Mouse (Mus musculus) thymus, adult 2 months (tissue): Measurements from ENCODE around the gene Sstr2. TPM values are rescaled to one million over a fixed set of nuclear protein-coding genes. Genes with fewer than 3 reads are reported as not detected.
"Not testable (repeated sequence)": the region's sequence is repeated elsewhere in the genome, so short reads cannot be mapped to it uniquely, and the experiment has no call there.

Source experiments
- DNase-seq: peaks from one replicate; pipeline ENCODE4 v3.0.0; 2021
- H3K27ac ChIP-seq: fragments of 200-500 bp; 2 replicates; pipeline ENCODE4 v1.5.1; 2012; ENCODE audit warnings: low read length, control low read depth; ENCODE audit not compliant: control insufficient read depth, insufficient read depth
- H3K27me3 ChIP-seq: fragments of 200-500 bp; 2 replicates; pipeline ENCODE4 v1.6.1; 2012; ENCODE audit warnings: mild to moderate bottlenecking, low read length, moderate library complexity, mixed read lengths; ENCODE audit not compliant: control insufficient read depth, insufficient read depth
- H3K36me3 ChIP-seq: fragments of 200-500 bp; 2 replicates; pipeline ENCODE4 v1.6.1; 2012; ENCODE audit warnings: mild to moderate bottlenecking, low read length, moderate library complexity; ENCODE audit not compliant: control insufficient read depth, insufficient read depth
- H3K4me1 ChIP-seq: fragments of 200-500 bp; replicated peaks from 2 replicates; pipeline ENCODE4 v1.6.1; 2012; ENCODE audit warnings: low read length; ENCODE audit not compliant: control insufficient read depth, insufficient read depth
- H3K4me3 ChIP-seq: fragments of 200-500 bp; 2 replicates; pipeline ENCODE4 v1.5.1; 2012; ENCODE audit warnings: mild to moderate bottlenecking, low read length, control low read depth, moderate library complexity; ENCODE audit not compliant: control insufficient read depth, insufficient read depth
- CTCF ChIP-seq: fragments of 200-500 bp; IDR thresholded peaks from 2 replicates; pipeline ENCODE4 v1.5.1; 2012; ENCODE audit warnings: mild to moderate bottlenecking, control low read depth, low read length, moderate library complexity, borderline replicate concordance; ENCODE audit not compliant: control insufficient read depth, poor library complexity, insufficient read depth; ENCODE audit errors: extremely low read depth
- POLR2A ChIP-seq: fragments of 200-500 bp; IDR thresholded peaks from 2 replicates; pipeline ENCODE4 v1.6.1; 2012; ENCODE audit warnings: mild to moderate bottlenecking, low read length, control low read depth, moderate library complexity; ENCODE audit not compliant: control insufficient read depth, poor library complexity, insufficient read depth; ENCODE audit errors: extremely low read depth
- WGBS: fragments of 180-500 bp; shearing (Covaris S2); methylation state at CpG from one replicate; pipeline ENCODE4 v1.1.7; 2018; 5-methylcytosine and 5-hydroxymethylcytosine counted together
- polyA plus RNA-seq: library from polyadenylated mRNA; depleted of rRNA; stranded (reverse); fragments of >200 nt; gene quantifications from 2 replicates; pipeline ENCODE4 v1.2.3, GENCODE M21; 2012

Sstr2 gene
- polyA plus RNA-seq, 1 experiment = 4.9 TPM

DNA sequence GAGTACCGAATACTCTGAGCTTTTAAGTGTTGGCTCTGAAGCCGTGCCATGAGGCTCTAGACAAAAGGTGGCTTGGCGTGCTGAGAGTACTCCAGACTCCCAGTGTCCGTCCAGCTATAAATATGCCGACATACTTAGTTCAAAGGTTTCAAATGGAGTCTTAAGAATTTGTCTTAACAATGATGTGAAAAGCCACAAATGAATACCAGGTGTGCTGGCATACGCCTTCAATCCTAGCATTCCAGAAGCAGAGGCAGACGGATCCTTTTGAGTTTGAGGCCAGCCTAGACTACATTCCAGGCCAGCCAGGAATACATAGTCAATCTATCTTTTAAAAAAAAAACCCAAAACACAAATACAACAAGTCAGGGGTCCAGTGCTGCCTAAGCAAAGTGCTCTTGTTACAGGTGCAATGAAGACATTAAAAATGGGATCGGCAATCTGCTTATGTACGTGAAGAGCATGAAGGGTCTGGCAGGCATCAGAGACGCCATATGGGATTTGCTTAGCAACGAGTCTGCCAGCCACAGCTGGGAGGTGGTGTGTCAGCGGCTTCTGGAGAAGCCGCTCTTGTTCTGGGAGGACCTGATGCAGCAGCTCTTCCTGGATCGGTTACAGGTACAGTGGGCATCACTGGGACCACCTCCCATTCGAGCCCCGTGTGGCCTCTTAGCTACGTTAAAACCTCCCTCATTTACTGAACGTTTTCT, 35.6 kb downstream of the Sstr2 start:
- Histone ChIP-seq H3K4me1 (peaks cover 5% of the 10 kb centered on the region), H3K27ac (no peak overlapping the region), H3K36me3 (peaks cover 72% of the 10 kb centered on the region), H3K27me3 (no peaks in the 10 kb centered on the region), H3K4me3 (no peak overlapping the region)
- TF ChIP-seq CTCF (no peak), POLR2A (no peak)
- DNase-seq = no peak
- 93% methylated on average over 18 of the region's 18 CpGs for WGBS

DNA sequence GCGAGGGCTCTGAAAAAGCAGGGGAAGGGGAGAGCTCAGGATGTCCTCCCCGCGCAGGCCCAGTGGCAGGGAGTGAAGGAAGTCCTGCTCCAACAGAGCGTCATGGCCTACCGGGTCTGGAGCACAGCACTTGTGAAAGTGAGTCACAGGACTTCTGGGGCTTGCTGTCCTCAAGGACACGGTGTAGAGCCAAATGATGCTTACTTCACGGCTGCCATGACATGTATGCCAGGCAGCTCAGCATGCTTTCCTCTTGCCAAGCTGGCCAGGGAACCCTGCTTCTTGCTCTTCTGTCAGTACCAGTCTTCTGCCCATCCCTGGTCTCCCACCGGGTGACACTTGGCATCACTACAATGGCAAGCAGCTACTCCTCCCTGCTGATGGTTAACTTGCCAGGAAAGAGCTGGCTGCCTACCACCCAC, 37.4 kb downstream of the Sstr2 start:
- WGBS = 97% methylated on average over 8 of the region's 8 CpGs
- no peaks in the 10 kb centered on the region for H3K27me3 ChIP-seq
- peaks cover 88% of the 10 kb centered on the region for H3K36me3 ChIP-seq
- TF ChIP-seq POLR2A (no peak), CTCF (no peak)
- no peak overlapping the region for H3K27ac ChIP-seq
- H3K4me3 ChIP-seq = no peak overlapping the region
- DNase-seq = no peak
- no peaks in the 10 kb centered on the region for H3K4me1 ChIP-seq

DNA sequence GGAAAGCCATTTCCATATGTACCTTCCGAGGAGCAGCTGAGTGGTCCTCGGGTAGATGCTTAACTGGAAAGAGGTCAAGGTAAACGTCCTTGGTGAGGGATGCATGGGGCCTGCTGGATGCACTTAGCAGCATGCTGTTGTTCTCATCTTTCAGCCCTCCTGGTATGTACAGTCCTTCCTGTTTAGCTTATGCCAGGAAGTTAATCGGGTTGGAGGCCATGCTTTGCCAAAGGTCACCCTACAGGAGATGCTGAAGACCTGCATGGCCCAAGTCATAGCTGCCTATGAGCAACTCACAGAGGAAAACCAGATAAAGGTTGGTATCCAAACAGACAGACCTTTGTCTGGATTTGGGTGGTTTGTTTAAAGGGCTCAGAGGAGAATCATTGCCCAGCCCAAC, 38.1 kb downstream of the Sstr2 start:
- DNase-seq = no peak
- Histone ChIP-seq H3K27ac (no peak overlapping the region), H3K4me3 (no peak overlapping the region), H3K27me3 (no peaks in the 10 kb centered on the region), H3K36me3 (peaks cover 90% of the 10 kb centered on the region), H3K4me1 (no peaks in the 10 kb centered on the region)
- WGBS = 79% methylated on average over 4 of the region's 4 CpGs
- TF ChIP-seq CTCF (no peak), POLR2A (no peak)

DNA sequence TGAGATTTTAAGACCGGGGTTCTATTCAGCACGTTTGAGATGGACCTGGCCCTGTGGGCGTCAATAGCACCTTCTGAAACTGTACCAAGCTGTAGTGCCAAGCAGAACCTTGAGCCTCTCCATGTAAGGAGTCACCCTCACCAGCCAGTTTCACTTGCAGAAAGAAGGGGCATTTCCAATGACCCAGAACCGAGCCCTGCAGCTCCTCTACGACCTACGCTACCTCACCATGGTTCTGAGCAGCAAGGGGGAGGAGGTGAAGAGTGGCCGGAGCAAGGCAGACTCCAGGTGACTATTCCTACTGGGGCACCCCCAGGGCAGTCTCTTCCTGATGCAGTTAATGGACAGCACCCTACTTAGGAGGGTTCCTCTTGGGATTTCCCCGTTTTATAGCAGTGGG, 39.2 kb downstream of the Sstr2 start:
- no peaks in the 10 kb centered on the region for H3K4me1 ChIP-seq
- no peak overlapping the region for H3K27ac ChIP-seq
- peaks cover 85% of the 10 kb centered on the region for H3K36me3 ChIP-seq
- DNase-seq = no peak
- no peak for TF ChIP-seq POLR2A
- no peak for TF ChIP-seq CTCF
- no peaks in the 10 kb centered on the region for H3K27me3 ChIP-seq
- no peak overlapping the region for H3K4me3 ChIP-seq
- WGBS = 96% methylated on average over 8 of the region's 8 CpGs

DNA sequence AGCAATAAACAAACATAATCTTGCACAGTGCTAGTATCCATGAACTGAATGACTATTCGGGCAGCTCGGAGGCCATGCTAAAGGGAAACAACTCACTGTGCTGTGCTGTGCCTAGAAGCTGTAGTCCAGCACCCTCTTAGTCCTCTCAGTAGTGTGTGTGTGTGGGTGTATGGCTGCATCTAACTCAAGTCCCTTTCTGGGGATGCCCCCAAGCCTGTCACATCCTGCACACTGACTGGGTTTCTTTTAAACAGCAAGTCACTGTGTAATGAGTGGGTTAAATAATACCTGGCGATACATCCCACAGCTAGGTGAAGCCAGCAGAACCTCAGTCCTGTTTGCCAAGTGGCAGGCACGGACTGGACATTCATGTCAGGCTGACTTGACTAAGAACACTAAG, 39.6 kb downstream of the Sstr2 start:
- H3K27ac ChIP-seq = no peak overlapping the region
- WGBS = 94% methylated on average over 4 of the region's 4 CpGs
- no peak for TF ChIP-seq CTCF
- TF ChIP-seq POLR2A = no peak
- H3K4me1 ChIP-seq = no peaks in the 10 kb centered on the region
- DNase-seq = no peak
- H3K36me3 ChIP-seq = peaks cover 88% of the 10 kb centered on the region
- H3K4me3 ChIP-seq = no peak overlapping the region
- H3K27me3 ChIP-seq = no peaks in the 10 kb centered on the region

DNA sequence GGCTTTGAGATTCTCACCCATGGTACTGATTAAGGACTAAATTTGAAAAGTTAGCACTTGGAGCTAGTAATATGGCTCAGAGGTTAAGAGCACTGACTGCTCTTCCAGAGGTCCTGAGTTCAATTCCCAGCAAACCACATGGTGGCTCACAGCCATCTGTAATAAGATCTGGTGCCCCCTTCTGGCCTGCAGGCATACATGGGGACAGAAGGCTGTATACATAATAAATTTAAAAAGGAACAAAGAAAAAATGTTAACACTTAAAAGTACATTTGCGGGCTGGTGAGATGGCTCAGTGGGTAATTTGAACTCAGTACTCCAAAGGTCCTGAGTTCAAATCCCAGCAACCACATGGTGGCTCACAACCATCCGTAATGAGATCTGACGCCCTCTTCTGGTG, 41.1 kb downstream of the Sstr2 start:
- not testable (repeated sequence) for H3K27ac ChIP-seq, H3K4me3 ChIP-seq, DNase-seq, H3K4me1 ChIP-seq, H3K27me3 ChIP-seq
- WGBS = 100% methylated on average over 3 of the region's 3 CpGs
- peaks cover 80% of the 10 kb centered on the region for H3K36me3 ChIP-seq

DNA sequence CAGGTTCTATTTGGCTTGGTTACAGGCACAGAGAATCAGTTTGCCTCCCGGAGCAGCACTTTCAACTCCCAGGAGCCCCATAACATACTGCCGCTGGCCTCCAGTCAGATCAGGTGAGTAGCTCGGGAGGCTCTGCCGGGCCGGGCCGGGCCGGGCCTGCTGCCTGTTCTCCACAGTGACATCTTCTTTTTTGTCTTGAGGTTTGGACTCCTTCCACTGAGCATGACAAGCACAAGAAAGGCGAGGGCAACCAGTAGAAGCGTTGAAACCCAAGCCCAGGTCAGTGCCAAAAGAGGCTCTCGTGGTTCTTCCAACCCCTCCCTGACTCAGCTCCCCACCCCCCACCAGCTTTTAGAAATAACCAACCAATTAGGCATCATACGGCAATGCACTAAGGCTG, 41.8 kb downstream of the Sstr2 start:
- TF ChIP-seq POLR2A (no peak), CTCF (no peak)

More for the DNA sequence above, 41.8 kb downstream of the Sstr2 start:
- Histone ChIP-seq H3K4me3 (no peak overlapping the region), H3K27me3 (no peaks in the 10 kb centered on the region), H3K27ac (no peak overlapping the region), H3K4me1 (no peaks in the 10 kb centered on the region), H3K36me3 (peaks cover 73% of the 10 kb centered on the region)
- WGBS = 79% methylated on average over 11 of the region's 11 CpGs
- DNase-seq = no peak
